Mouse (Mus musculus): ENCODE measurements around the gene Eci2.

- TF ChIP-seq CTCF (IDR thresholded peaks at IDR 0.05; ENCODE audit: control insufficient read depth, insufficient read depth, low read length) = no peak
- no peak for TF ChIP-seq POLR2A (IDR thresholded peaks at IDR 0.05; ENCODE audit: borderline replicate concordance, control insufficient read depth, low read depth, low read length)
These were observed 63.1 kb downstream of the Eci2 start, which contains the start of gene Eci3 for GRCm38 (mm10) chr13:34963511-34964397.

Data from bone marrow, adult 2 months (tissue).